Mouse (Mus musculus) testis, postnatal 10 days (tissue): ENCODE data around the gene Dhx8.

Source experiments
- DNase-seq: peaks from one replicate; pipeline ENCODE4 v3.0.0; 2021; ENCODE audit warnings: low spot score

Gene Dhx8

GRCm38 (mm10) chr11:101732518-101733440 is at the start of gene Dhx8:
TSS of gene Dhx8 (plus strand) at chr11:101732919.
- peak; percentile 99 for DNase-seq

GRCm38 (mm10) chr11:101687351-101688301 is 45.1 kb upstream of the Dhx8 start:
- peak; percentile 79 for DNase-seq

GRCm38 (mm10) chr11:101689701-101690113 is 43.0 kb upstream of the Dhx8 start:
- no peak for DNase-seq

- DNase-seq: no peak
These were observed 42.4 kb upstream of the Dhx8 start for GRCm38 (mm10) chr11:101690326-101690725.

- DNase-seq: peak; percentile 54
These were observed 36.6 kb upstream of the Dhx8 start for GRCm38 (mm10) chr11:101695906-101696661.

GRCm38 (mm10) chr11:101697156-101697861 is 35.4 kb upstream of the Dhx8 start:
- DNase-seq: no peak

GRCm38 (mm10) chr11:101698114-101698513 is 34.6 kb upstream of the Dhx8 start:
- no peak for DNase-seq

GRCm38 (mm10) chr11:101699556-101699955 is 33.2 kb upstream of the Dhx8 start:
- DNase-seq: no peak

- no peak for DNase-seq
These were observed 32.7 kb upstream of the Dhx8 start for GRCm38 (mm10) chr11:101699991-101700390.

- DNase-seq: no peak
These were observed 32.3 kb upstream of the Dhx8 start for GRCm38 (mm10) chr11:101700446-101700845.

GRCm38 (mm10) chr11:101704081-101704480 is 28.6 kb upstream of the Dhx8 start:
- DNase-seq: no peak

- DNase-seq: no peak
These were observed 25.8 kb upstream of the Dhx8 start for GRCm38 (mm10) chr11:101706764-101707448.

- no peak for DNase-seq
These were observed 24.2 kb upstream of the Dhx8 start for GRCm38 (mm10) chr11:101708482-101708881.

- no peak for DNase-seq
These were observed 19.9 kb upstream of the Dhx8 start for GRCm38 (mm10) chr11:101712811-101713210.

GRCm38 (mm10) chr11:101714012-101714411 is 18.7 kb upstream of the Dhx8 start:
- DNase-seq: no peak

- no peak for DNase-seq
These were observed 14.4 kb upstream of the Dhx8 start for GRCm38 (mm10) chr11:101718324-101718723.

- no peak for DNase-seq
These were observed 12.7 kb upstream of the Dhx8 start for GRCm38 (mm10) chr11:101719986-101720520.

GRCm38 (mm10) chr11:101725043-101725442 is 7.7 kb upstream of the Dhx8 start:
- no peak for DNase-seq

- DNase-seq: no peak
These were observed 6.0 kb upstream of the Dhx8 start for GRCm38 (mm10) chr11:101726765-101727164.

GRCm38 (mm10) chr11:101729308-101729707 is 3.4 kb upstream of the Dhx8 start:
- DNase-seq: no peak
